Mouse (Mus musculus) bone marrow macrophage, adult 2 months (primary cell): ENCODE measurements around the gene Hap1.

Experiments used
- CTCF ChIP-seq: IDR thresholded peaks from 2 replicates; pipeline ENCODE4 v1.5.1; 2012; ENCODE audit warnings: low read depth, mild to moderate bottlenecking, low read length, moderate library complexity
- POLR2A ChIP-seq: IDR thresholded peaks from 2 replicates; pipeline ENCODE4 v1.6.1; 2012; ENCODE audit warnings: mild to moderate bottlenecking, low read depth, low read length, borderline replicate concordance

DNA sequence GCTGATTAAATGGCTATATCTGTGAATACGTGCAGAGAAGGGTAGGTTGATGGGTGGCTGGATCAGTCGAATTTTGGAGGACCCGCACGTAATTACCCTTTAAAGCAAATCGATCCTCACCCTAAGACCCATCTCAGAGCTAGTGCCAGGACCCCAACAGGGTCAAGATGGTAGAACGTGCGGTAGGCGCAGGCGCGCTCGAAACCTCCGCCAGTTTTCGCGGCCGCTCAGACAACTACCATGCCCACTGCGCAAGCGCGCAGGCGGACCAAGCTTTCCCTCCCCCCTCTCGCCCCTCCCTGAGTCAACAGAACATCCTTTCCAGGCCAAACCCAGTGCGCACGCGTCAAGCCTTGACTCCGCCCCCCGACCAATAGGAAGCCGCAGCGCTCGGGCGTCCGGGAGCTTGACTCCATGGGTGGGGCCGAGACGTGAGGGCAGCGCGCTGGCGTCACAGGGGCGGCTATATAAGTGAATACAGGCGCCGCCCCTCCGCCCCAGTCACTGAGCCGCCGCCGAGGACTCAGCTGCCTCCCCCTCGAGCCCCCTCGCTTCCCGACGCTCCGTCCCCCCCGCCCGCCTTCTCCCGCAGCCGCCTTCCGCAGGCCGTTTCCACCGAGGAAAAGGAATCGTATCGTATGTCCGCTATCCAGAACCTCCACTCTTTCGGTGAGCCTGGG is 36.3 kb downstream of the Hap1 start, which contains the start of gene Eif1:
- no peak for TF ChIP-seq CTCF
- TF ChIP-seq POLR2A, result no peak
